Mouse (Mus musculus): ENCODE measurements at regions not wholly inside any gene's neighbourhood (a gene's known extent, or its start where the extent isn't known, plus 50 kb on each side); places are given as distances from the start of the nearest gene placed in this dataset.
A peak's percentile ranks its signal among the peaks of the same experiment; 100 is the strongest.
"Not testable (repeated sequence)": the region's sequence is repeated elsewhere in the genome, so short reads cannot be mapped to it uniquely, and the experiment has no call there.

DNA sequence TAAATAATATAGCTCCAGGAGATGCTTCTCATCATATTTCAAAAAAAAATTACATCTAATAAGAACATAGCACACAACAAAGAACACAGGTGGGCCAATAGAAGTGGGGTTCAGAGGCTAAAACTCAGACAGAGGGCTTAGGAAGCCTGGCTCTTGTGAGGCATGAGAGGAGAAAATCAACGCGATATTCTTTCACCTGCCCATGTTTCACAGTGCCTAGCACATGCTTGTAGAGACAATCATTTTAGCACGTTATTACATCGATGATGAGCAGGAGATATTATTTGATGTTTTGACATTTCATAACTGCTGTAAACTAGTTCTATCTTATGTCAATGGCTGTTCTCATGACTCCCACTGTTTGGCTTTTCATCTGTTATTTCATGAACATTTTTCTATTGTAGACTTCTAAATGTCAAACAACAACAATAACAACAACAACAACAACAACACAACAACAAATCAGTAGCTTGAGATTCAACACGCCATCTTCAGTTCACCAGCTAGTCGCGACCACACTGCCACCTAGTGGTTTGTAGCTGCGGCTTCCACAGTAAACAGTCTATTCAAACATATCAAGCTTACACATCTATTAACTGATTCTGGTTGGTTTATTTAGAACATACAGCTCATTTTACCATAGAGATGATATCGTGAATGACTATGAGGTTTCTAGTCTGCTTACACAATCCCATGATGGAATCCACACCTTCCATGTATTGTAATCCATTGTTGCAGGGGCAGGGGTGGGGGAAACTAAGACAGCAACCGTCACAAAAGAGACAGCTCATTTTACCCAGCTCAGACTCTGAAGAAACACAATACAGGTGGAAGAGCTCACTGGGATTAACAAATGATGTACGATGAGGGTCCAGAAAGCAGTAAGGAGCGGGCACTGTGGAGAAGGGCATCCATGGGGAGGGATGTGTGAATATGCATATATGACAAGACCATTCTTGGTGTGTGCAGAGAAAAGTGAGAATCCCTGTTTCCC, 60.5 kb upstream of the Tmem200a start:
- Histone ChIP-seq H3K4me1 (ENCODE audit: control insufficient read depth, insufficient read depth, low read length) (no peaks in the 10 kb centered on the region), H3K27ac (ENCODE audit: insufficient read depth, low read length) (no peak overlapping the region), H3K4me3 (ENCODE audit: insufficient read depth, low read length) (no peak overlapping the region)
- TF ChIP-seq CTCF (IDR thresholded peaks at IDR 0.05; ENCODE audit: extremely low read depth, insufficient read depth, low read length) (peak; percentile 82), POLR2A (IDR thresholded peaks at IDR 0.05; ENCODE audit: extremely low read depth, insufficient read depth, low read length) (no peak)

DNA sequence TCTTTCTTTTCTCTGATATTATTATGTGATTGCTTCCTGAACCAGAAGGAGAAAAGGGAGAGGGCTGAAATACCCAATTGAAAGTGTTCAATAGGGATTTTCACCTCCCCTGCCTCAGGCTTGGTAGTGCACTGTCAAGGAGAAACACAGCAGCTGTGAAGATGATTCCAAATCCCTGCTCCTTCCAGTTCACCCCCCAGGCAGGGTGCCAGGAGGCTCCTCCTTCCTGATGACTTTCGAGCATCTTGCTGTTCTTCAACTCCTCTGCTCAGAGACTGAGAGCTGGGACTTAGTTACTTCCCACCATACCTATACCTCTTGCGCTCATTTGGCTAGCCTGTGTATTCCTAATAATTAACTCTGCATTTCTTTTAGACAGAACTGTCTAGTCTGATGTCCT, 73.7 kb upstream of the Tmem200a start:
- H3K4me1 ChIP-seq (ENCODE audit: control insufficient read depth, insufficient read depth, low read length) = no peaks in the 10 kb centered on the region
- H3K4me3 ChIP-seq (ENCODE audit: insufficient read depth, low read length) = no peak overlapping the region
- TF ChIP-seq POLR2A (IDR thresholded peaks at IDR 0.05; ENCODE audit: extremely low read depth, insufficient read depth, low read length) = no peak
- H3K27ac ChIP-seq (ENCODE audit: insufficient read depth, low read length) = no peak overlapping the region

DNA sequence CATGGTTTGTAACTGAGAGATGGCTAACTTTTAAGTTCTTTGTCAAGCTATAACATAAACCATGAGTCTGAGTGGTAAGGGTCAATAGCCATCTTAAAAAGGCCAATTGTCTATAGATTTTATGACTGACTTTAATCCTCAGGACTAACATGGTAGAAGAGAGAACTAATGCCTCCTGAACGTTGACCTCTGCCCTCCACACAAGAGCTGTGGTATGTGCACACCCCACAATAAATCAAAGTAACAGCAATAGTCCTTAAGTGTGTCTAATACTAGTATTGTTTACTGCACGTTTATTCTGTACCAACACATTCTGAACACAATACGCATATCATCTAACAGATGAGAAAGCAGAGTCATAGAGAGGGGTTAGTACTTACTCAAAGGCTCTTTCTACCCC, 70.7 kb upstream of the Samd3 start:
- no peak overlapping the region for H3K4me3 ChIP-seq (ENCODE audit: insufficient read depth, low read length)
- TF ChIP-seq CTCF (IDR thresholded peaks at IDR 0.05; ENCODE audit: extremely low read depth, insufficient read depth, low read length) = no peak
- no peak for TF ChIP-seq POLR2A (IDR thresholded peaks at IDR 0.05; ENCODE audit: extremely low read depth, insufficient read depth, low read length)
- H3K4me1 ChIP-seq (ENCODE audit: control insufficient read depth, insufficient read depth, low read length) = no peaks in the 10 kb centered on the region
- no peak overlapping the region for H3K27ac ChIP-seq (ENCODE audit: insufficient read depth, low read length)

DNA sequence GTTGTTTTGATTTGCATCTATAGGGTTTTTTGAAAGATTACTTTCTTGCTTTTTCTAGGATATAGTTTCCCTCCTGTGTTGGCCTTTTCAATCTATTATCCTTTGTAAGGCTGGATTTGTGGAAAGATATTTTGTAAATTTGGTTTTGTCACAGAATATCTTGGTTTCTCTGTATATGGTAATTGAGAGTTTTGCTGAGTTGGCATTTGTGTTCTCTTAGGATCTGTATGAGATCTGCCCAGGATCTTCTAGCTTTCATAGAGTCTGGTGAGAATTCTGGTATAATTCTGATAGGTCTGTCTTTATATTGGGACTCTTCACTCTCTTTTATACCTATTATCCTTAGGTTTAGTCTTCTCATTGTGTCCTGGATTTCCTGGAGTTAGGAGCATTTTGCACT, 68.4 kb upstream of the Samd3 start:
- not testable (repeated sequence) for H3K4me3 ChIP-seq (ENCODE audit: insufficient read depth, low read length); H3K27ac ChIP-seq (ENCODE audit: insufficient read depth, low read length)

DNA sequence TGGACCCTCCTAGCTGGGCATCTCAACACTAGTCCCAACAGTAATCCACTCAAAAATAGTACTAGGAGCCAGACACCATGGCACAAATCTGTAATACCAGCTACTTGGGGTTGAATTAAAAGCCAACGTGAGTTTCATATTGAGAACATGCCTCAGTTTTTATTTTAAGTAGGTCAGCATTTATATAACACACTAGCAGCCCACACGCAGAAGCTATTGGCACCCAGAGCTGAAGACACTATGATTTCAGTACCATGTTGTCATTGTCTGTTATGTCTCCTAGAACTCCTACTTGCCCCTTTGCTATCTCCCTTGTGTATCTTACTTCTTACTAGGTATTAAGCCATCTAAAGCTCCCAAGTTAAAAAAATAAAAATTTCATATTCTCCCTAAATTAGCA, 65.0 kb upstream of the Samd3 start:
- no peak overlapping the region for H3K27ac ChIP-seq (ENCODE audit: insufficient read depth, low read length)
- TF ChIP-seq POLR2A (IDR thresholded peaks at IDR 0.05; ENCODE audit: extremely low read depth, insufficient read depth, low read length) (no peak), CTCF (IDR thresholded peaks at IDR 0.05; ENCODE audit: extremely low read depth, insufficient read depth, low read length) (no peak)
- H3K4me1 ChIP-seq (ENCODE audit: control insufficient read depth, insufficient read depth, low read length) = no peaks in the 10 kb centered on the region
- H3K4me3 ChIP-seq (ENCODE audit: insufficient read depth, low read length) = no peak overlapping the region

More for the DNA sequence above, 68.4 kb upstream of the Samd3 start:
- H3K4me1 ChIP-seq (ENCODE audit: control insufficient read depth, insufficient read depth, low read length) = not testable (repeated sequence)

DNA sequence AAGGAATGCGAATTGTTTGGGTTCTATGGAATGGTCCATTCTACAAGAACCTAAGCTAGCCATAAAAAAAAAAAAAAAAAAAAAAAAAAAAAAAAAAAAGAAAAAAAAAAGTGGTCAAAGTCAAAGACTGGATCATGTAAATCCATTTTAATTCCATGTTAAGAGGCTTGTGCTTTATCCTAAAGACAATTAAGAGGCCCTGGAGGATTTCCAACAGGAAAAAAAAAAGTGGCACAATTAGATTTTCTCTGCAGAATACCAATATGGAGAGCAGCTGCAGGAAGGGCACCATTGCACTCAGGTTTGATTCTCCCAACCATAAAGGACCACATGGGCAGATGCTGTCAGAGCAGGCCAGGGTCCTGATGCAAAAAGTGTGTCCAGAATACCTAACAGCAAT, 51.9 kb upstream of the Samd3 start:
- Histone ChIP-seq H3K27ac (ENCODE audit: insufficient read depth, low read length) (no peak overlapping the region), H3K4me3 (ENCODE audit: insufficient read depth, low read length) (no peak overlapping the region), H3K4me1 (ENCODE audit: control insufficient read depth, insufficient read depth, low read length) (no peaks in the 10 kb centered on the region)
- TF ChIP-seq CTCF (IDR thresholded peaks at IDR 0.05; ENCODE audit: extremely low read depth, insufficient read depth, low read length) = no peak
- no peak for TF ChIP-seq POLR2A (IDR thresholded peaks at IDR 0.05; ENCODE audit: extremely low read depth, insufficient read depth, low read length)

DNA sequence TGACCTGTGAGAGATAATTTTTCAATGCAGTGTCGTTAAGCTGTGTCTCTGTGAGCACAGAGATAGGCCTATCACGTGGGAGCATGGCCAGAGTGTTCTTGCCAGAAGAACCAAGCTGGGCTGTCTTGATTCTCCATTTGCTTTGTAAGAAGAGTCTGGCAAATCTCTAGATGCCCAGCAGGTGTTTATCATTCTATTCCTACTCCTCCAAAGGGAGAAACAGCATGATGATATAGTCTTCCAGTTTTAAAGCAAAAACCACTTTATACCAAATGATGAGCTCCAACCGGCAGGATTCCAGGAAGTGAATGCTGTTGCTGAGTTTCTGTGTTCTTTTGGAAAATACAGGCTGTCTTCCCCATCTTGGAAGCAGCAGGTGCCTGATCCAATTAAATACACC, 51.2 kb upstream of the Samd3 start:
- no peak overlapping the region for H3K27ac ChIP-seq (ENCODE audit: insufficient read depth, low read length)
- TF ChIP-seq CTCF (IDR thresholded peaks at IDR 0.05; ENCODE audit: extremely low read depth, insufficient read depth, low read length) (no peak), POLR2A (IDR thresholded peaks at IDR 0.05; ENCODE audit: extremely low read depth, insufficient read depth, low read length) (no peak)
- H3K4me1 ChIP-seq (ENCODE audit: control insufficient read depth, insufficient read depth, low read length) = no peaks in the 10 kb centered on the region
- H3K4me3 ChIP-seq (ENCODE audit: insufficient read depth, low read length) = no peak overlapping the region

Measured in cortical plate, adult 2 months (tissue).